ENCODE assay signal across 1 mouse cellular context in the genomic region with DNA sequence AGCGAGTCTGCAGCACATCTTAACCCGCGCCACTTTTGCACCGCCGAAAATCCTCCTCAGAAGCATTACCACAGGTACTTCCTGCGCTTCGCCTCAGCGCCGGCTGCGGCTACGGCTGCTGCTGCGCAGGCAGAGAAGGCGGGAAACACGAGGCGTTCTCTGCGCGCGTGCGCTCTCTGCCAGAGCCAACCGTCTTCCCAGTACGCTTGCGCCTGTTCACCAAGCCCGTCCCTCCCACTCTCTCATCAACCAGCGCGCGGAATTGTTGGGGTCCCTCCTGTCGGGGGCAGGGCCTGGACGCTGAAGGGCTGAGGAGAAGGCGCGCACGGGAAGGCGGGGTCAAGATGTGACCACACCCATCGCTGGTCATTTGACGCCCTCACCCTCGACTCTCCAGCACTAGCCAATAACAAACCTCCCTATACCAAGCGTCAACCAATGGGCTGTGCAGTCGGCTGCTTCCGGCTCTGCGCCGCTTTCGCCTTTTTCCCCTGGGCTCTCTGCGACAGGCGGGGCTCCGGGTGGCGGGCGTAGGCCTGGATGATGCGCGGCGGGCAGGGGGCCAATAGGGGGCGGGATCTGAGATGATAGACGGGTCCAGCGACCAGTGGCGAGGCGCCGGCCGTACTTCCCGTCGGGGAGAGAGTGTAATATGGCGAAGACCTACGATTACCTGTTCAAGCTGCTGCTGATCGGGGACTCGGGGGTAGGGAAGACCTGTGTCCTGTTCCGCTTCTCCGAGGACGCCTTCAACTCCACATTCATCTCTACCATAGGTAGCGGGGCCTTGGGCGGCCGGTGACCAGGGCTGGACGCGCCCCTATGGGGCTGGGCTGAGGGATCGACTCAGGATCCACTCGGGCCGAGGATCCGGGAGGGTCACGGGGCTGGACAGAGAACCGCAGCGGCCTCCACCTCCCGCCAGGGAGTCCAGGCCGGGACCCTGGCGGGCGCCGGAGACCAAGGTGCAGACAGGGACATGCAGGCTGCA.
TF ChIP-seq lines count a peak whose summit lies in the region.

Gene Rab8a, plus strand, starts transcription at position 494 of the 991 bp plus-strand sequence.

TF ChIP-seq in MEL, 35 proteins besides CTCF, POLR2A, EP300 and RAD21 (continued from another document):
- TF ChIP-seq GABPA (IDR thresholded peaks at IDR 0.05; ENCODE audit: low read depth, low read length) = no peak
- TF ChIP-seq POLR2AphosphoS5 (IDR thresholded peaks at IDR 0.05; ENCODE audit: borderline replicate concordance, low read depth, low read length) = no peak
- TF ChIP-seq ELF1 (IDR thresholded peaks at IDR 0.05; ENCODE audit: low read depth, low read length) = peak; percentile 97
- TF ChIP-seq ZC3H11A (IDR thresholded peaks at IDR 0.05; ENCODE audit: low read depth, low read length) = no peak
- no peak for TF ChIP-seq USF1 (IDR thresholded peaks at IDR 0.05; ENCODE audit: low read depth, low read length)
- TF ChIP-seq NELFE (IDR thresholded peaks at IDR 0.05; ENCODE audit: low read depth, low read length) = peak; percentile 82
- no peak for TF ChIP-seq GATA1 (IDR thresholded peaks at IDR 0.05; ENCODE audit: low read depth, low read length)
- TF ChIP-seq BHLHE40 (IDR thresholded peaks at IDR 0.05; ENCODE audit: borderline replicate concordance, low read depth, low read length) = no peak
- peak; percentile 68 for TF ChIP-seq TCF12 (IDR thresholded peaks at IDR 0.05; ENCODE audit: low read depth, low read length)
- no peak for TF ChIP-seq MEF2A (IDR thresholded peaks at IDR 0.05; ENCODE audit: extremely low read depth, insufficient replicate concordance, low read depth, low read length, poor library complexity, severe bottlenecking)
- peak; percentile 69 for TF ChIP-seq MYC (IDR thresholded peaks at IDR 0.05; ENCODE audit: low read depth, low read length)
- TF ChIP-seq JUND (IDR thresholded peaks at IDR 0.05; ENCODE audit: low read depth, low read length) = no peak
- TF ChIP-seq UBTF (IDR thresholded peaks at IDR 0.05; ENCODE audit: borderline replicate concordance, insufficient read depth, low read depth, low read length) = no peak
- peak; percentile 56; the same call in 1 of the 2 replicates for TF ChIP-seq ZMIZ1 (IDR thresholded peaks at IDR 0.05; ENCODE audit: low read depth, low read length)
- TF ChIP-seq USF2 (IDR thresholded peaks at IDR 0.05; ENCODE audit: borderline replicate concordance in 1 of 2, insufficient read depth in 1 of 2, low read depth in 1 of 2, low read length in 2 of 2) = no peak
